Mouse (Mus musculus) heart, postnatal 25 days (tissue): ENCODE data around the gene Dcps. TPM values are rescaled to one million over a fixed set of nuclear protein-coding genes. Genes with fewer than 3 reads are reported as not detected.

Experiments used
- DNase-seq: peaks from one replicate; pipeline ENCODE4 v3.0.0; 2022; ENCODE audit warnings: low spot score
- intact Hi-C: fragments of 180-260 bp; cut with DNase I; formaldehyde crosslinking; loops from one replicate; pipeline ENCODE4 v1.15.1; 2025
- total RNA-seq, 2 experiments: library from RNA; stranded (reverse); gene quantifications; 2 replicates each; pipeline ENCODE4 v1.2.3; 2021

Gene Dcps
- total RNA-seq, 2 experiments from 2014 or later, result 15.6 to 15.8 TPM

DNA sequence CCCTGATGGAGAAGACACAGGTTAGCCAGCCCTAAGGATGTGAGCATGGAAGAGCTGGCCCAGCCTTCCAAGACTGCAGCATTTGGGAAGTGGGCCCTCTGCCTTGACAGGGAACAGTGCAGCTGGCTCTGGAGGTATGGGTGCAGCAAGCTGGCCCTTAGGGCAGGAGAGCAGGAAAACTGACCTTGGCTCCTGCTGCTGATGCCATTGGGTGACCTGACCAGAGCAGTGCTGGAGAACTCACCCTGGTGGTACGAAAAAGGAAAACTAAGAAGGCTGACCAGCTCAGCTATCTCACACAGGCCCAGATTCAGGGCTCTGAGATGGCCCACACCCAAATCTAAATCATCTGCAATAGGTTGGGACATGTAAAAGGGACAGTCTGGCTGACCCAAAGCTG lies 30.0 kb downstream of the Dcps start:
- intact Hi-C loops, result no loop called here
- DNase-seq, result no peak

GRCm38 (mm10) chr9:35145118-35145517 lies 30.7 kb downstream of the Dcps start:
- intact Hi-C loops, result no loop called here

GRCm38 (mm10) chr9:35142221-35142620 lies 33.6 kb downstream of the Dcps start:
- DNase-seq, result no peak
- intact Hi-C loops, result no loop called here

More at GRCm38 (mm10) chr9:35145118-35145517, 30.7 kb downstream of the Dcps start:
- no peak for DNase-seq

- no peak for DNase-seq
- intact Hi-C loops, result no loop called here
Measured at GRCm38 (mm10) chr9:35139231-35139744, 36.6 kb downstream of the Dcps start.

DNA sequence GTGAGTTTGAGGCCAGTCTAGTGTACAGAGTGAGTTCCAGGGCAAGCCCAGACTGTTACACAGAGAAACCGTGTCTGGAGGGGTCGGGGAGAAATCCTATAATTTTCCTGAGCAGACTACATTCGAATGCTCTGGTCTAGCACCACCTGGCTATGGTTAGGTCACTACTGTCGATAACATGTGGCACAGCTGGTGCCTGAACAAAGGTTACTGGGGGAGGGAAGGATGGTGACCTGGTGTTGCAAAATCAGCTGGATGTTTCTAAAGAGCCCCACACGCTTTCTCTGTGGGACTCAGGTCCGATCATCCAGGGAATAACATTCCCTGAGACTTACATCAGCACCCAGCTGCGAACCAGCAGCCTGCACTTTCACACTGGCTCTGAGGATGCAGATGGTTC lies 37.8 kb downstream of the Dcps start:
- intact Hi-C loops, result no loop called here
- no peak for DNase-seq

- intact Hi-C loops, result no loop called here
- DNase-seq, result no peak
Measured at GRCm38 (mm10) chr9:35135575-35135974, 40.3 kb downstream of the Dcps start.

- intact Hi-C loops, result no loop called here
- DNase-seq, result no peak
Measured at GRCm38 (mm10) chr9:35131637-35132397, 44.0 kb downstream of the Dcps start.

DNA sequence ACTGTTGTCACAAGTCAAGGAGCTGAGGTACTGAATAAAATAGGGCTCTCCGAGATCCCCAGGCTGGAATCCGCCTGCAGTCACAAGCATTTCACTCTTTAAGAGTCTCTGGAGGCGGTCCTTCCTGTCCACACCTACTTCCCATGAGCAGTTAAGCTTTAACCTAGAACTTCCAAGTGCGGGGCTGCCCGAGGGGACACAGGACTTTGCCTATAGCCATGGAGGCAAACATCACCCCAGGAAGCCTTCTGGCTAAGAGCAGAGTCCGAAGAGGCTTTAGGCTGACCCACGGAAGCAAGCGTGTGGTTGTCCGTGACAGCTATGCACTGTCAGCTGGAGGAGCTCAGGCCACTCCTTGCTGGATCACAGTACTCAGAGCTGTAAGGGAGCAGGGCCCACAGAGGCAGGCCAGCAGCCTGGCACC lies 46.9 kb downstream of the Dcps start:
- DNase-seq, result no peak
- intact Hi-C loops, result no loop called here

- no peak for DNase-seq
- intact Hi-C loops, result no loop called here
Measured at GRCm38 (mm10) chr9:35128564-35128963, 47.3 kb downstream of the Dcps start.

DNA sequence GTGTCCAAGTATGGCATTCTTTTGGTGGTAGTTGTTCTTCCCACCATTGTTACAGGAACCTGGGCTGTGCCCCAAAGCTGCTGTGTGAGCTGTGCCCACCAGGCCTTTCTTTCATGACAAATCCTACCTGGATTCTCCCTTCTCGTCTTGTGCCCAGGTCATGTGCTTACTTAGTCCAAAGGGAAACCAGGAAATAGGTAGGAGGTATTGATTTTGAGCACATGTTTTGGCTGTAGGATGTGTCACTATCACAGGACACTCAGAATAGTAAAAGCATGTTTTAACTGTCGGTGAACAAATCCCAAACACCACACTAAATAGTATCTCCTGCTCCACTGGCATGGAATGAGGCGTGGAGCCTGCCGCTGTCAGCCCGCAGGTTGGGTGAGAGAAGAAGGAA lies 48.3 kb downstream of the Dcps start:
- intact Hi-C loops, result no loop called here
- no peak for DNase-seq

DNA sequence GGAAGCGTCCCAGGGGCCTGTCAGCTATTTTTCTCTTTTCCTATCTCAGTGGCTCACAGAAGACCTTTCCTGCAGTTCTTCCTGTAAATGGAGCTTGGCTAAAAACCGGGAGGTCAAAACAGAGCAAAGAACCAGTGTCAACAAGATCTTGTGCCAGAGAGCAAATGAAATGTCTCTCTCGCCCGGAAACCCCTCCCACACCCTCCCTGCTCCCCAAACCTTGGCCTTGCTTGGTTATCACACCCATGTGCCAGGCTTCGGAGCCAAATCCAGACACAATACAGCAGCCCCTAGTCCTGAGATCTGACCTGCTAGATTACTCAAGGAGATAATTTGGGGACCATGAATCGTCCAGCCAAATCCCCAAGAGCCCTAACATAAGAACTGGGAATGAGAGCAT lies 48.7 kb downstream of the Dcps start:
- no peak for DNase-seq
- intact Hi-C loops, result no loop called here

- no peak for DNase-seq
- intact Hi-C loops, result no loop called here
Measured at GRCm38 (mm10) chr9:35124678-35124955, 51.2 kb downstream of the Dcps start.

DNA sequence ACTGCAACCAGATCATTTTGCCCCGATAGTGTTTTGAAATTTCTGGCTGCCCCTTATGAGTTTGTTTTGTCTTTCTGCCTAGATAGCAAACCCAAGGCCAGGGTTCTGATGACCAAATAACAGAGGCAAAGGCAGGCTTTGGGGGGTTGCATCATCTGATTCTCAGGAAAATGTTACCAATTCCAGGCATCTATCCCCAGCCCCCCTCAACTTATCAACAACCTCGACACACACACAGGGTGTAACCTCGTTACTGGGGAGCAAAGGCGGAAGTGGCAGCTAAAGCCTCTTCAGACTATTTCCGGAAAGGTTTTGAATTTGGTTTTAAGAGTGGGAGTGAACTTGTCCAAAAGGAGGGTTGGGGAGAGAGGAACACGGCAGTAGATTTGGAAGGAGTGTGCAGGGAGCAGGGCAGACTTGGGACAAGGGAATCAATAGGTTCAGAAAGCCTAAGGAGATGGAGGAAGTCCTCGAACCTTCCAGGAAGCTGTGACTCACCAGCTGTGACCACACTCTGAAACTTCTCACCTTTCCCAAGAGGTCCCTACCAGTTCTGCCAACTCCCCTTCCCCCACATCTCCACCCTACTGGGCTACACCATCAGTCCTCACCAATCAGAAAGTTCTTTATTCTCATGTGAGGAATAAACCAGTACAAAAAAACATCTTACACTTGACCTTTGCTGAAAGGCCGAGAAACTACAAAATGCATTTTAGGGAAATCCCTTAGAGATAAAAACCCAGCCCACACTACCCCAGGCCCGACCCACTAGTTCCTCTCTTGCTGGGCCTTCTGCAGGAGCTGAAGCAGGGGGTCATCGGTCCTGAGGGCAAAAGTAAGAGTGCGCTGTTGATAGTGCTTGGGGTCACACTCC lies 51.8 kb downstream of the Dcps start:
- intact Hi-C loops, result no loop called here
- no peak for DNase-seq

GRCm38 (mm10) chr9:35123456-35123803 lies 52.4 kb downstream of the Dcps start:
- intact Hi-C loops, result no loop called here

GRCm38 (mm10) chr9:35122551-35123266 lies 53.2 kb downstream of the Dcps start:
- no peak for DNase-seq
- intact Hi-C loops, result no loop called here

More at GRCm38 (mm10) chr9:35123456-35123803, 52.4 kb downstream of the Dcps start:
- no peak for DNase-seq

GRCm38 (mm10) chr9:35119168-35119567 lies 56.7 kb downstream of the Dcps start, which contains the start of gene St3gal4:
TSS of gene St3gal4 (minus strand) at chr9:35119268.
- no peak for DNase-seq
- intact Hi-C loops, result loop anchor here (5.0 kb wide), 1 partner anchor 43 kb away; no protein-coding TSS in a partner anchor

- DNase-seq, result no peak
- intact Hi-C loops, result loop anchor here (5.0 kb wide), 1 partner anchor 44 kb away; no protein-coding TSS in a partner anchor
Measured at GRCm38 (mm10) chr9:35118563-35118962, 57.3 kb downstream of the Dcps start.

DNA sequence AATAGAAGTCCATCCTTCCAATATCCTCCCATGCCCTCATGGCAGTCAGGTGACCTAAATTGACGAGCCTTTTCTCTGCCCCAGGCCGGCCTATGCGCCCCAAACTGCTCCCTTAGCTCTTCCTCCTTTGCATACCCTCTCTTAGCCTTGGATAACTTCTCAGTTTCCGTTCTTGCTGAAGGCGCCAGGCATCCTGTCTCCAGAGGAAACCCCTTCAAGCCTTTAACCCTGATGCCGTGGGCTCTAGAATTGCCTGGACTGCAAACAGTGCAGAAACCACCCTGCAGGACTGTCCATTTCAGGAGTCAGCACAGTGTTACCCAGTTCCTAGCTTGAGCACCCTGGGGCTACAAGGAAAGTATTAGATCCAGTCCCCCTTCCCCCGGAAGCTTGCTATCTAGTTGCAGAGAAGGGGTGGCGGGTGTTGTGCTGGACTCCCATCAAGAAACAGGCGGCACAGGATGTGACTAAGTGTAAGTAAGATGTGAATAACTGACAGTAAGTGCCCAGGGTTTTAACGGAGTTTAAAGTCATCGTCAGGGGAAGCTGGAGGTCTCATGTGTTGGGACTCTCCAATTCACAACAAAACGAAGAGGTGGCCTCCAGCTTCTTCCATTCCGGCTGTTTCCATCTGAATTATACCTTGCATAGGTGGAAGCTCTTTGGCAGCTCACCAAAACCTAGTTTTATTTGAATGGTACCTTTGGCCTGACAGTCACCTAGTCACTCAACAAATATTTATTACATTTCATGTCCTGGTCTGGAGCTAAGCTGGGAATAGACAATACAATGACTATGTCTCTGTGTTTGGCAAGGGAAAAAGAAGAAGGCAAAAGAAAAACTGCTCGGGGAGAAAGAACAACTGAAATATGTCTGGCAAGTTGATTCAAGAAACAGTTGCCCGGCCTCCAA lies 58.2 kb downstream of the Dcps start:
- intact Hi-C loops, result loop anchor here (2.0 to 5.0 kb wide), 2 partner anchors 45 to 79 kb away; no protein-coding TSS in a partner anchor
- DNase-seq, result peak; percentile 54
